Mouse (Mus musculus) adrenal gland, postnatal 36 days (tissue): ENCODE results near the gene Ralgapa2. TPM values are rescaled to one million over a fixed set of nuclear protein-coding genes. Genes with fewer than 3 reads are reported as not detected.

ENCODE experiments used
- DNase-seq, 2 experiments: peaks; one replicate each; pipeline ENCODE4 v3.0.0; 2021; ENCODE audit warnings: mixed read lengths in 1 of 2
- total RNA-seq, 2 experiments: library from RNA; stranded (reverse); gene quantifications; 2 replicates each; pipeline ENCODE4 v1.2.3; 2021

Gene Ralgapa2
- total RNA-seq, 2 experiments from 2014 or later: 27.0 to 31.3 TPM

GRCm38 (mm10) chr2:146361076-146361475 lies 151.1 kb downstream of the Ralgapa2 start:
- DNase-seq: no peak

DNA sequence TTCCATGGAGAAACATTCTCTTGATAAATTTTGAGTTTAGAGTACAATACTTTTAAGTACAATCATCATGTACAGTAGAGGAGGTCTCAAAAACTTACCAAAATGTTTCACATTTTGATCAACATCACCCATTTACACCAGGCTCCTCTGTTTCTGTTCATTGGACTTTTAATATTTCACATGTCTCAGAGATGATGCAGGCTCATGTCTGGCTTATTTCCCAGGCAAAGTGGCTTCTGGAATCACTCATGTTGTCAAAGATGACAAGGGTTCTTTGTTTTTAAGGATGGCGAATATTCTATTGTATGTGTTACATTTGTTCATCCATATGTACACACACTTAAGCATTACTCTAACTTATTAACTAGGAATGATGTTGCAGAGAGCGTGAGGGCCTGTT lies 152.5 kb downstream of the Ralgapa2 start:
- DNase-seq: no peak

GRCm38 (mm10) chr2:146356524-146356923 lies 155.6 kb downstream of the Ralgapa2 start:
- no peak for DNase-seq

DNA sequence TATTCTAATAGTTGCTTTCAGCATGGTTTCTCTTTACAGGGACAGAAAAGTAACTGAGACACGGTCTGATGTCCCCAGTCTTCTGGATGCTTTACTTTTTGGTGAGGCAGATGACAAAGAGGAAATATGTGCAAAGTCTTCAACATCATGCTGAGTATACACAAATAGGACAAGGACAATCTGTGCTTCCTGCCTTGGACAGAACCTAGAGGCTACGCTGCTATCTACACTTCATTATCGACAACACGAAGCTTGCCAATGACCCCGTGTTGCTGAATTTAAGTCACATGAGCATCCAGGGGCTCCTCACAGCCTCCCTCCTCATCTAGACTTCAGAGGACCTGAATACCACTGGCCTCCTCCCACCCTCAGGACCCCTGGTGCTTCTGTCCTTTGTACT lies 161.9 kb downstream of the Ralgapa2 start:
- DNase-seq: no peak

- no peak for DNase-seq
These were observed 164.2 kb downstream of the Ralgapa2 start for GRCm38 (mm10) chr2:146347942-146348341.

DNA sequence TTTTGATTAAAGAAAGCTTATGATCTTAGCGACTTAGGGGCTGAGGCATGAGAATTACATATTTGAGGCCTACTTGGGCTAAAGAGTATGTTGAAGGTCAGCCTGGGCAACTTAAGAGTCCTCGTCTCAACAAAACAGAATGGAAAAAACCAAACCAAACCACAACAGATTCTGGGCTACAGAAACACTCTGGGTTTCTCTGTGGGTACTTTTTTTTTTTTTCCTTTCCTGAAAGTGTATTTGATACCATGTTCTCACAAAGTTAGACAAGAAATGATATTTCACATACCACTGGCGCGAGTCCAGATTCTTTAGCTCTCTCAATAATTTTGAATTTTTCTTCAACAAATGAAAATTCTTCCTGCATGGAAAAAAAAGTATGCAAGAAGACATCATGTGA lies 172.1 kb downstream of the Ralgapa2 start:
- DNase-seq: no peak

- no peak for DNase-seq
These were observed 174.6 kb downstream of the Ralgapa2 start for GRCm38 (mm10) chr2:146337540-146337939.

DNA sequence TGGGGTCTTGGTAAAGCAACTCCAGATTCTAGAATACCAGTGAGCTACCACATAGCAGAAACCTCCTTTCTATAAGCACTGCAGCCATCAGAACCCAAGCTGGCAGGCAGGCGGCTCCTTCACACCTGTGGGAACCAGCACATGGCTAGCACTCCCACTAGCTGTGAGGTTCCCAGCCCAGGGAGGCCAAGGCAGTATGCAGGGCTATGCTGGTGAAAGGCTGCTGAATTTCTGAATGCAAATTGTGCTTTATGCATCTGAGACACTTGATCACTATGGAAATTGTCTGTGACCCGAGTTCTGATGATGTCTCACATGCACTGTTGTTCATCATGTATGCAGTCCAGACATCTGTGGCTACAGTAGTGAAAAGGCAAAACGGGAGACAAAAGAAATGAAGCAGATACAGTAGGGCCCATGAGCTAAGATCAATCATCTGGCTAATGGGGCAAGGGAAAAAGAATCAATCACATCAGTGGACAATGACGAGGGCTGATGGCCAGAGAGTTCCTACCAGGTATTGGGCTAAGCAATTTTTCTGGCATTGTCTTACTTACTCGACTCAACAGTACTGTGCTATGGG lies 180.2 kb downstream of the Ralgapa2 start:
- DNase-seq: no peak

DNA sequence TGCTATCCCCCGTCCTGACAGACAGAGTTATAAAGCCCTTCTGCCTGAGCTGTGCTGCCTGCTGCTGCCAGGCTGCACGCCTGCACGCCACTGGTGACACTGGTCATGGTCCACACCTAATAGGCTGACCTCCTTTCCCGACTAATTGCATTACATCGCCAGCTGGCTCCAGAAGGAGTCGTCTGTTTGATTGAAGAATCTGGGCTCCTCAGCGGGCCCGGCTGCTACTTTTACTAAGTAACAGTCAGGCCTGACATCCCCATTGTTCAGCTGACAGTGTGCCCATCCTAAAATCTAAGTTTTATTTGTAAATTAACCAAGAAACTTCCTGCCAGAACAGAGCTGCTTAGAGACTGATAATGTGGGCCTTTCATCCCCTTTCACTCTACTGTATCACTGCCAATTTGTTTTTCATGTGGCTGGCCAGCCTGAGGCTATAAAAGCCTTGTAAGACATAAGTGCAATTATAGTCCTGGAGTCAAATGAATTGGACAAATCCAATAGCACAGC lies 181.3 kb downstream of the Ralgapa2 start:
- peak; percentile 4 to 16 for DNase-seq

DNA sequence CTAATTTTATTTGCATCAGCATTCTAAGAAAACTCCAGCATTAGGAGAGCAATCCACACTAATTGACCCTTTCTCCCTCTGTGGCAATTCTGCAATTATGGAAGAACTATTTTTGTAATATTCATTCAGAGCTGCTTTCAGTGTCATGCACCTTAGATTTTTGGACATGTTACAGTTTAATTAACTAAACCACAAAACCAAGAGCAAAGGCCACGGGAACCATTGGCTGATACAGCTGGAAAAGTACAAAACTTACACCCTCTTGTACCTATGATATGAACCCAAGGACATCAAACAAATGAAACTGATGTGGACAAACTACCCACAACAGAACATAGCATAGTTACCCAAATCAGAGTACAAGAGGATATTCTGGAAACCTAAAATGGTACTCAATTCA lies 182.0 kb downstream of the Ralgapa2 start:
- DNase-seq: no peak

DNA sequence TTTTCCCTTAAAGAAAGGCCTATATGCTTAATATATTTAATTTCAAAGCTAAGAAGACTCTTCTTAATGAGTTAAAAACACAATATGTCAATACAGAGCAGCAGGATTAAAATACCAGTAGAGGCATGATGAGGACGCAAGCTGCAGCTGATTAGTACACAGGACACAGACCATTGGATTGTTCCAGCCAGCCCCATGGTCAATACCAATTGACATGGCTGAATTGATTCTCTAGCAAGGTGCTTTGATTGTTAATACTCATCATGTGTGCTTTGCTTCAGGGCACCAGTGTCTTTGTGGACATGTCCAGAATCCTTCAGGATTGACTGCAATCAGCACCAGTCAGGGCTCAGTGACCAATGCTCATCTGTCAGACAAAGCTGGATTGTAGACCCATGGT lies 185.5 kb downstream of the Ralgapa2 start:
- DNase-seq: no peak

- no peak for DNase-seq
These were observed 187.0 kb downstream of the Ralgapa2 start for GRCm38 (mm10) chr2:146324907-146325715.

DNA sequence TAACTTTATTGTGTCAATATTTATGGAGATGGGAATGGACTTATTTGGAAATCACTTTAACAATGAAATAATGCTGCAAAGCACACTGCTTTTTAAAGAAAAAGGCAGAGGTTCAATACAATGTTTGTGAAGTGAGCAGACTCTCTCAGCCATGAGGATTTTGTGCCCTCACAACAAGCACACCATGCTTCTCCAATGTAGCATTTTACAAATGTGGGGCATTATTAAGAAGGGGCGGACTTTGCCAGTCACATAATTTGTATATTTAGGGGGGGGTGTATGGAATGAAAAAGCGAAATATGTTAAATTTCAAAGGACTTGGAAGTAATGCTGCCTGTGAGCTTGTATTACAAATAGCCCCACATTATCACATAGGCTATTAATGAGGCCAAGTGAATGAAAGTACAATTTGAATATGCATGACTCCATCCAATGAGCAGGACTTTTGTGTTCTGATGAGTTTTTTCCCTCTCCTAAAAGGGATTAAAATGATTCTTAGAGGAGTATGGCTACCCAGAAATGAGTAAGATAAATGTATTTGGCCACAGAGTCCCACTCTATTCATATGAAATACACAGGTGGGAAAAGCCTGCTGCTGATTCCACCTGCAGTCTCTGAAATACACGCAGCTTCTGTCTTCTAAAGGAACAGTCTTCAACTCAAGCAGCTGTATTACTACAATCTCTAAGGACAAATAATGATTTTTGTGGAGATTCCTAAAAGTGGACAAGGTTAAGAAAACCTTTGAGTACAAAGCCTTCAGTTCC lies 187.8 kb downstream of the Ralgapa2 start:
- DNase-seq: no peak

GRCm38 (mm10) chr2:146323528-146323927 lies 188.6 kb downstream of the Ralgapa2 start:
- no peak for DNase-seq

- DNase-seq: no peak
These were observed 189.4 kb downstream of the Ralgapa2 start for GRCm38 (mm10) chr2:146322770-146323169.

DNA sequence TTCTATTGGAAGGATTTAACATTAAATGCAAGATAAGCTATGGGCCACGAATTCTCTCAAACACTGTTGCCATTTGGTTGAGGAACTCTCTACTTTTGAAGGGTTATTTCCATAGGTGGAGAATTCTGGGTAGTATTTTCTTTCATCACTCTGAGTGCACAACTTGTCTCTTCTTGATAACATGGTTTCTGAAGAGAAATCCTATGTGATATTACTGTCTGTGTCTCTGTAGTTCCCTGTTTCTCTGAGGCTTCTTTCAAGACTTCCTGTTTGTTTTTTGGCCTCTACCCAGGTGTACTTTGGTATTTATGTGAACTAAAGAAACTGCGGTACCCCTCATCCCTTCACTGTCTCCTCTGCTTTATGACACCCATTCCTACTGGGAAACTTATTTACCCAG lies 190.1 kb downstream of the Ralgapa2 start:
- DNase-seq: no peak

DNA sequence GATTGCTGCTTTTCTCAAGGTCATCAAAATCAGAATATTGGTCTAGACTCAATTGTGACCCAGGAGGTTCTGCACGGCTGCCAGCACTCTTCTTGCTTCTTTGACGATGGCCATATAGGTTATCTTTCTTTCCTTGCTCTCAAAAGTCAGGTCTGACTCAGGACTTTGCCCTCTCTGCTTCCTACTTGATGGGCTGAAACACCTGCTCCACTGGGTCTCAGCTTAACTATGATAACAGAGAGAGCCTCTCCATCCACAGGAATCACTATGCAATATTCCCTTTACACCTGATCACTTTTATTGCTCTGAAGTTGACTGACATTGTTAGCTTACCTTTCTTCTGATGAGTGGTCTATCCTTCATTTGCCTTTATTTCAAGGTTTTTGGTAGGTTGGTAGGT lies 191.5 kb downstream of the Ralgapa2 start:
- no peak for DNase-seq

DNA sequence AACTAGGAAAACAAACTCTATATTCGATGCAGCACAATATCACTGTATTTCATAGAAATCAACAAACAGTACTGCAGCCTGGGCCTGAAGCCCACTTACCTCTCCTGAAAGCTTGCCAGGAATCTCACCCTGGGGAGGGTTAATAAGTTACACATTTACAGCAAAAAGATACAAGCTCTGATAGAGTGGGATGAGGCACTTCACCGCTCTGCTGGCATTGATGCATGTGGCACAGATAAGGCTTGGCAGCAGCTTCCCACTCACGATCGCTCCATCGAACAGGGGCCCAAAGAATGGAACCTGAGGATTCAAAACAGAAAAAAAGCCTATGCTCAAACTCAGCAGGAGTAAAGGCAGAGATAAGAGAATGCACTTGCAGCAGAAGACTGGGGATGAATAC lies 197.4 kb downstream of the Ralgapa2 start:
- DNase-seq: no peak

DNA sequence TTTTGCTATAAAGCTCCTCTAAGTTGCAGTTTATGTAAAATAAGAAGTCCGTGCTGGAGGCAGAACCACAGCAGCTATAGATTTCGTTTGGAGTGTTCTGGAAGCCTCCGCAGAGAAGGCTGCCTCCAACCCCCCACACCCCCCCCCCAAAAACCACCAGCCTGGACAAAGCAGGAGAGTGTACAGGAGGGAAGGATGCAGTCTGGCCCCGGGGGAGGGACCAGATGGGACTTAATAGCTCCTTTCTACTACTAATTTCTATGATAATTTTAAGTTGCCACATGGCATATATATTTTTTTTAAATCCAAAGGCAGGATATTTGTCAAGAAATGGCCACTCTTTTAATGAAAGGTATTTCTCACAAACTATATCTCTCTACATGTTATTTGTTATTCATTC lies 198.3 kb downstream of the Ralgapa2 start:
- DNase-seq: no peak

GRCm38 (mm10) chr2:146310760-146311159 lies 201.4 kb downstream of the Ralgapa2 start:
- DNase-seq: no peak

- no peak for DNase-seq
These were observed 201.9 kb downstream of the Ralgapa2 start for GRCm38 (mm10) chr2:146310291-146310690.

DNA sequence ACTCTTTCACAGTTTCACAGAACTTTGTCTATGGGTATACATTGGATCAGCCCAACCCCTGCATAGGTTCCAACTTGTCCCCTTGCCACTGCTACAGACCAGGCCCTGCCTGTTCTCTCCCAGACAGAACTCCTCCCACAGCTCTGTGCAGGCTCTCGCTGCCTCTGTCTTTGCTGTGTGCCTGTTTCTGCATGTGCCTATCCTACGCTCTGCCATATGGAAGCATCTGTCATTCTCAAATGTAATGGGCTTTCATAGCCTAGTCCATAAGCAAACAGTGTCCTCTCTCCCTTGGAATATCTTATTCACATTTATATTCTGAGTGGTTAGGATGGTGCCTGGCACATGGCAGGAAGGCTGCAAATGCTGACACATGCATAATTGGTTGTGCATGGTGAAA lies 202.7 kb downstream of the Ralgapa2 start:
- DNase-seq: no peak

DNA sequence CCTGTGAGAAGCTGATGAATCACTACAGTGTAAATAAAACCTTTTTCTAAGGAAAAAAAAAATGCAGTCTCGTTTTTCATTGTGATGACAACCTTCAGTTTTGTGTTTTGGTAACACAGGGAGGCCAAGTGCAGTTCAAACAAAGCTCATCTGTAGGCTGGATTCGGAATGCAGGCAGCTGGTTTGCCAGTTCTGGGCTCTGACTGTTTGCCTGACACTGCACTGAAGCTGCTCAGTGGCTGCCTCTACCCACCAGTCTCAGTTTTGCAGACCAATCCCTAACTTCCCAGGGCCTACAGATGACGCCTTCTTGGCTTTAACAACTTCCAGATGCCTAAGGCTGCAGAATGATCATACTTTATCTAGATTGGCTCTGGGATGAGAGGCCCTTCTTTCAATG lies 205.1 kb downstream of the Ralgapa2 start:
- DNase-seq: no peak
